Mouse (Mus musculus) heart, postnatal 25 days (tissue): ENCODE data around the gene Hsd17b6. TPM values are rescaled to one million over a fixed set of nuclear protein-coding genes. Genes with fewer than 3 reads are reported as not detected.
"Not testable (repeated sequence)": the region's sequence is repeated elsewhere in the genome, so short reads cannot be mapped to it uniquely, and the experiment has no call there.

ENCODE experiments used
- DNase-seq: peaks from one replicate; pipeline ENCODE4 v3.0.0; 2022; ENCODE audit warnings: low spot score
- intact Hi-C: fragments of 180-260 bp; cut with DNase I; formaldehyde crosslinking; loops from one replicate; pipeline ENCODE4 v1.15.1; 2025
- total RNA-seq, 2 experiments: library from RNA; stranded (reverse); gene quantifications; 2 replicates each; pipeline ENCODE4 v1.2.3; 2021

Gene Hsd17b6
- not detected for total RNA-seq

DNA sequence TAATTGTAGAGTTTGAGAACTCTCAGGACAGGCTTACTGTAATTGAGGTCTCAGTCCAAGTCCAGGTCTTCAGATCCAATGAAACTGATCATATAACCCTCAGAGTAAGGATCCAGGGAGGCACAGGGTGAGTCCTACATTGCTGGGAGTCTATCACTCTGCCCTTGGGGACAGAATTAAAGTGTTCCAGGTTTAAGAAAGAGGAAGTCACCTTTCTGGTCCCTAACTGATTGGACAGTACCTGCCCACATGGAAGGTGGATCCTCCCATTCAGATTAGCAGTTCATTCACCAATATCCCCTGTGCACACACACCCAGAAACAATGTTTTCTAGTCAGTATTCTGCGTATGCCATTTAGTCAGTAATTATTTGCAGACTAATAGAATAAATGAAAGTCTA is at the start of gene Hsd17b6:
Gene Hsd17b6, minus strand, starts transcription at position 166 of the 400 bp plus-strand sequence.
- DNase-seq, result no peak
- intact Hi-C loops, result loop anchor here (5.0 kb wide), 1 partner anchor 265 kb away; no protein-coding TSS in a partner anchor

DNA sequence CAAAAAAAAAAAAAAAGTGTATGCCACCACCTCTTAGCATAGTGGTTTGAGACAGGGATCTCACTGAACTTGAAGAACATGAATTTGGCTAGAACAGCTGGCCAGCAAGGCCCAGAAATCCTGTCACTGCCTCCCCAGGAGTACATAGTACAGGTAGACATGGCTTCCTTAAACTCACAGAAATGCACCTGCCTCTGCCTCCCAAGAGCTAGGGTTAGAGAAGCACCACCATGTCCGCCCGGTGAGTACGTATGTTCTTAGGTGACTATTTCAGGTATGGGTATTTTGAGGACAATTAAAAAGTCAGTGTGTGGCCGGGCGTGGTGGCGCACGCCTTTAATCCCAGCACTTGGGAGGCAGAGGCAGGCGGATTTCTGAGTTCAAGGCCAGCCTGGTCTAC is 45.6 kb upstream of the Hsd17b6 start:
- intact Hi-C loops, result no loop called here
- DNase-seq, result no peak

DNA sequence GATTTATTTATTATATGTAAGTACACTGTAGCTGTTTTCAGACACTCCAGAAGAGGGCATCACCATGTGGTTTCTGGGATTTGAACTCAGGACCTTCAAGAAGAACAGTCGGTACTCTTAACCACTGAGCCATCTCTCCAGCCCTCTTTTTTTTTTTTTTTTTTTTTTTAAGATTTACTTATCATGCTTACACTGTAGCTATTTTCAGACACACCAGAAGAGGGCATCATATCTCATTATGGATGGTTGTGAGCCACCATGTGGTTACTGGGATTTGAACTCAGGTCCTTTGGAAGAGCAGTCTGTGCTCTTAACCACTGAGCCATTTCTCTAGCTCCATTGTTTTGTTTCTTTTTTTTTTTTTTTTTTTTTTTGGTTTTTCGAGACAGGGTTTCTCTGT is 44.7 kb upstream of the Hsd17b6 start:
- DNase-seq, intact Hi-C loops: not testable (repeated sequence)

DNA sequence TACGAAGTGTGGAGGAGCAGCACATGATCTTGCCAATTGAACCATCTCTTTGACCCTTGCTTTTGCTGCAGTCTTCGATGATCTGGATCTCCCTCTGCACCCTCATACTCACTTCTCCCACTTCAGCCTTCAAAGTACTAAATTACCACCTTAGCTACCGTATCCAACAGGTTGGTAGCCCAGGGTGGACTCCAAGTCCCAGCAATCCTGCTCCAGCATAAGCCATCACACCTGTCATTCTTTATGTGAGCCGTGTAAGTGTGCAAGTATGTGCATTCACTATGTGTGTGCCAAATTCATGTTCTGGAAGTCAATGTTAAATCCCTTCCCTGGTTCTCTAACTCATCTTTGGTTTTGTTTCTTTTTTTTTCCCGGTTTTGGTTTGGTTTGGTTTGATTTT is 44.2 kb upstream of the Hsd17b6 start:
- intact Hi-C loops, result no loop called here
- no peak for DNase-seq

DNA sequence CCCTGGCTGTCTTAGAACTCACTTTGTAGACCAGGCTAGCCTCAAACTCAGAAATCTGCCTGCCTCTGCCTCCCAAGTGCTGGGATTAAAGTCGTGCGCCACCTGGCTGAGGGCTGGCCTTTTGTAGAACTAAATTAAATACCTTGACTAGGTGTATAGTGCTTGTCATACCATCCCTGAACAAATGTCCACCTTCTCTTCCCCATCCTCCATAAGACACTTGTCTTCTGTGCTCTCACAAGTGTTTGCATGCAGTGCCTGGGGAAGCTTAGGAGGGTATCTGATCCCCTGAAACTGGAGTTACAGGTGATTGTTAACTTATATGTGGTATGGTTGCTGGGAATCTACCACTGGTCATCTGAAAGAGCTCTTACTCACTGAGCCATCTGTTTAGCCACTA is 42.9 kb upstream of the Hsd17b6 start:
- intact Hi-C loops, result no loop called here
- DNase-seq, result no peak

- DNase-seq, result no peak
- intact Hi-C loops, result no loop called here
Measured at GRCm38 (mm10) chr10:128049741-128050140, 42.3 kb upstream of the Hsd17b6 start.

- no peak for DNase-seq
- intact Hi-C loops, result no loop called here
Measured at GRCm38 (mm10) chr10:128048157-128048556, 40.7 kb upstream of the Hsd17b6 start.

DNA sequence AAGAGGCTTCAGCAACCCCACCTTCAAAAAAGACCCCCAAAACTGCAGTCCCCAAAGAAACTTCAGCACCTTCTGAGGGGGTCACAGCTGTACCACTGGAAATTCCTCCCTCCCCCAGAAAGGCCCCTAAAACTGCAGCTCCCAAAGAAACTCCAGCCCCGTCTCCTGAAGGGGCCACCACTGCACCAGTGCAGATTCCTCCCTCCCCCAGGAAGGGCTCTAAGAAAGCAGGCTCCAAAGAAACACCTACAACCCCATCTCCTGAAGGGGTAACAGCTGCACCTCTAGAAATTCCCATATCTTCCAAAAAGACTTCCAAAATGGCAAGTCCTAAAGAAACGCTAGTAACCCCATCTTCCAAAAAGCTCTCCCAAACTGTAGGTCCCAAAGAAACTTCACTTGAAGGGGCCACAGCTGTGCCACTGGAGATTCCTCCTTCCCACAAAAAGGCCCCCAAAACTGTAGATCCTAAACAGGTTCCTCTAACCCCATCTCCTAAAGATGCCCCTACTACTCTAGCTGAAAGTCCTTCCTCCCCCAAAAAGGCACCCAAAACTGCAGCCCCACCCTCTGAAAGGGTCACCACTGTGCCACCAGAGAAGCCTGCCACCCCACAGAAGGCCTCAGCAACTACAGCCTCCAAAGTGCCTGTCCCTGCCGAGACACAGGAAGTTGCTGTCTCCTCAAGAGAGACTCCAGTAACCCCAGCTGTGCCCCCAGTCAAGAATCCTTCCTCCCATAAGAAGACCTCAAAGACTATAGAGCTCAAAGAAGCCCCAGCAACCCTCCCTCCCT is 35.8 kb upstream of the Hsd17b6 start:
- intact Hi-C loops, result no loop called here
- no peak for DNase-seq

- no peak for DNase-seq
- intact Hi-C loops, result no loop called here
Measured at GRCm38 (mm10) chr10:128042466-128042865, 35.1 kb upstream of the Hsd17b6 start.

GRCm38 (mm10) chr10:128041636-128042035 is 34.2 kb upstream of the Hsd17b6 start:
- no peak for DNase-seq
- intact Hi-C loops, result no loop called here

DNA sequence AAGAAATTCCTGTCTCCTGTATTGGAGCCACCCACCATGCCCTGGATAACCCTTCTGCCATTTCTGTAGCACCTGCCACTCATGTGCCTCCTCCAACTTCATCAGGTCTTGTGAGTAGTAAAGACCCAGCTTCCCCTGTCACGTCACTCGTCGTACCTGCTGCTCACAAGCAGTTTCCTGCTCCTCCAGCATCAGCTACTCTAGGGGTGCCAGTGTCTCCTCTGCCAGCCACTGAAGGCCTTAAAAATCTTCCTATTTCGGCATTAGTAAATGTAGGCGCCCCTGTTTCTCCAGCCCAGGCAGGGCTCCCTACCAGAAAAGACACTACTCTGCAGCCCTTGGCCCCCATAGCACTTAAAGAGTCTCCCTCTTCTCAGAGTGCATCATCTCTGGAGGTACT is 32.9 kb upstream of the Hsd17b6 start:
- DNase-seq, result no peak
- intact Hi-C loops, result no loop called here

- intact Hi-C loops, result loop anchor here (1.0 kb wide), 1 partner anchor 16 kb away; no protein-coding TSS in a partner anchor
- DNase-seq, result no peak
Measured at GRCm38 (mm10) chr10:128039858-128040257, 32.4 kb upstream of the Hsd17b6 start.

DNA sequence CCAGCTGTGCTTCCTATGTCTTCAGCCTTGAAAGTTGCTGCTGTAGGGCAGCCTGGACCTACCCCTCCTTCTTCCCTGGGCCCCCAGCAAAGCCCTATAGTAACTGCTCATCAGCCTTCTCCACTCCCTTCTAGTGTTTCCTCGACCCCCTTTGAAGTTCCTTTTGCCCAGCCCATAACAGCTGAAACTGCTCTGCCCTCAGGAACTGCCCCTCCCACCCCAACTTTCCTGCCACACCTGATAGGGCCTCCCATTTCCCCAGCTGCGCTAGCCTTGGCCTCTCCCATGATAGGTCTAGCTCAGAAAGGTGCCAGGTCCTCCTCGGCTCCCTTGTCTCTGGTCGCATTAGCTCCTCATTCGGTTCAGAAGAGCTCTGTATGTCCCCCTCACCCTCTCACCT is 31.8 kb upstream of the Hsd17b6 start:
- no peak for DNase-seq
- intact Hi-C loops, result loop anchor here (1.0 kb wide), 1 partner anchor 17 kb away; no protein-coding TSS in a partner anchor

DNA sequence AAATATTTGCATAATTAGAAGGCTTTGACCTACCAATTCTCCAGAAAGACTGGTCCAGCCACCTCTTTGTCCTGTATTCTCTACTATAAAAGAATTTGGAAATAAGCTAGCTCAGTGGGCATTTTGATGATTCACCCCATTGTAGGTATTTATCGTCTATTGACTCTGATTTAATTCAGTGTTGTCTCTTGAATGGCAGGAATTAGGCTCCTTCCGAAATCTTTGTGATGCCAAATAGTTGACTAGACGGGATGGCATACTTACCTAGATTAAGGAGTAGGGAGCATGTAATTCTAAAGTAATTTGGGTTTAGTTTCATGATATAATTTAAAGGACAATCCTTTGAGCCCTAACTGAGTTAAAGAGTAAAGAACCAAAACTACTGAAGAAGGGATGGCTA is 30.5 kb upstream of the Hsd17b6 start:
- DNase-seq, result no peak
- intact Hi-C loops, result no loop called here

- intact Hi-C loops, result no loop called here
- peak; percentile 31 for DNase-seq
Measured at GRCm38 (mm10) chr10:128036746-128037425, 29.5 kb upstream of the Hsd17b6 start.

DNA sequence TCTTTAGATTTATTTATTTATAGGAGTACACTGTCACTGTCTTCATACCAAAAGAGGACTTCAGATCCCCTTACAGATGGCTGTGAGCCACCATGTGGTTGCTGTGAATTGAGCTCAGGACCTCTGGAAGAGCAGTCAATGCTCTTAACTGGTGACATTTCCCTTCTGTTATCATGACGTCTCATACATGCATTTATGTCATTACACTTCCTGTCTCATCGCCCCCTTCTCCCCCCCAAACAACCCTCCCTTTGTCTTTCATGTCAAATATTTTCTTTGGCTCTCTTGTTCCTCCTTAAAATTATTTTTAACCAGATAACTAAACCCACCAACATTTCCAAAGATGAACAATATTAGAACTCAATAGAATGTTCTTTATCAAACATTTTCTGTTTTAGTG is 23.4 kb upstream of the Hsd17b6 start:
- intact Hi-C loops, result no loop called here
- no peak for DNase-seq

DNA sequence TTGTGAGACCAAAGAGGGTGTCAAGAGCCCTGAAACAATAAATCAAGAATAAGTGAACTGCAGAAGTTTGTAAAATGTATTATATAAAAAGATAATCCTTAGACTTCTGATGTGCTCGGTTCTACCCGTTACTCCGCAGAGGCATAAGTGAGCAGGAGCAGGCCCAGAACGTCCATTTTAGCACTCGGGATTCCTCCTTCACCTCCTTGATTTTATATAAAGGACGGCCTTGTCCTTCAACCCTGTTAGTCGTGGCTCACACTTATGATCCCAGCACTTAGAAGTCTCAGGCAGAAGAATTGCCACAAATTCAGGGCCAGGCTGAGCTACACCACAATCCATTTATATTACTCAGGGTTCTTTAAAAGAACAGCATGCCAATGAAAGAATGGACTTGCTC is 22.5 kb upstream of the Hsd17b6 start:
- DNase-seq, result no peak
- intact Hi-C loops, result no loop called here

DNA sequence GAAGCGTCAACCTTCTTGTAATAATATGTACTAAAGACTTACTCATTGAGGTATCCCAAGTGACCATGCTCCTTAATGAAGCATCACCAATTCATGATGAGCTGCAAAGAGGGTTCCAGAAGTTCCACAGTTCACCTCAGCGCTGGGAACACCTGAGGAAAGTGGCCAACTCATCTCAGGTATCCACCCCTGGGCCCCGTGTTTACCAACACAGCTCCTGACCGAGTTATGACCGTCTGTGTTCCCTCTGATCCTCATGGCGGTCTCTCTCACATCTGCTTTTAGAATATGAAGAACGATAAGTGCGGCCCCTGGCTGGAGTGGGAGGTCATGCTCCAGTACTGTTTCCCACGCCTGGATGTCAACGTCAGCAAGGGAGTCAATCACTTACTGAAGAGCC is 16.1 kb upstream of the Hsd17b6 start:
- DNase-seq, result no peak
- intact Hi-C loops, result no loop called here

DNA sequence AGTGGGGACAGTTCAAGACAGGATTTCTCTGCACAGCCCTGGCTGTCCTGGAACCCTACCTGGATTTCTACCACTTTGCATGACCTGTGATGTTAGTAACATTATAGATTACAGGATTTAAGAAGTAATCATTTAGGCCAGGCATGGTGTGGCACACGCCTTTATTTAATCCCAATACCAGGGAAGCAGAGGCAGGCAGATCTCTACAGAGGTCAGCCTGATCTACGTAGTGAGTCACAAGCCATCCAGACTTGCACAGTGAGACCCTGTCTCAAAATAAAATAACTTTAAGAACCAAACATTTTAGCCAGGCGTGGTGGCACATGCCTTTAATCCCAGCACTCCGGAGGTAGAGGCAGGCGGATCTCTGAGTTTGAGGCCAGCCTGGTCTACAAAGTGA is 14.8 kb upstream of the Hsd17b6 start:
- intact Hi-C loops, result no loop called here
- DNase-seq, result no peak

- intact Hi-C loops, result no loop called here
- peak; percentile 47 for DNase-seq
Measured at GRCm38 (mm10) chr10:128015068-128015934, 7.9 kb upstream of the Hsd17b6 start, which contains the start of gene Prim1. Prim1 (plus strand) TSS chr10:128015168.
